Mouse (Mus musculus): Measurements from ENCODE around the gene Spata7. TPM values are rescaled to one million over a fixed set of nuclear protein-coding genes. Genes with fewer than 3 reads are reported as not detected.

Spata7 gene
- polyA plus RNA-seq, 1 experiment = 7.4 TPM

GRCm38 (mm10) chr12:98669086-98669485, 41.1 kb downstream of the Spata7 start:
- H3K4me3 ChIP-seq (ENCODE audit: insufficient read depth, low read length) = no peak overlapping the region
- H3K27ac ChIP-seq (ENCODE audit: insufficient read depth, low read depth, low read length) = no peak overlapping the region
- H3K4me1 ChIP-seq (ENCODE audit: control insufficient read depth, insufficient read depth, low read length) = no peaks in the 10 kb centered on the region
- no peak for TF ChIP-seq CTCF (IDR thresholded peaks at IDR 0.05; ENCODE audit: low read depth, low read length)
- no peak for TF ChIP-seq POLR2A (IDR thresholded peaks at IDR 0.05; ENCODE audit: borderline replicate concordance, low read depth, low read length)

GRCm38 (mm10) chr12:98669864-98670263, 41.9 kb downstream of the Spata7 start:
- H3K4me1 ChIP-seq (ENCODE audit: control insufficient read depth, insufficient read depth, low read length) = no peaks in the 10 kb centered on the region
- TF ChIP-seq POLR2A (IDR thresholded peaks at IDR 0.05; ENCODE audit: borderline replicate concordance, low read depth, low read length) (no peak), CTCF (IDR thresholded peaks at IDR 0.05; ENCODE audit: low read depth, low read length) (no peak)
- H3K27ac ChIP-seq (ENCODE audit: insufficient read depth, low read depth, low read length) = no peak overlapping the region
- H3K4me3 ChIP-seq (ENCODE audit: insufficient read depth, low read length) = no peak overlapping the region

- Histone ChIP-seq H3K4me1 (ENCODE audit: control insufficient read depth, insufficient read depth, low read length) (no peaks in the 10 kb centered on the region), H3K27ac (ENCODE audit: insufficient read depth, low read depth, low read length) (no peak overlapping the region), H3K4me3 (ENCODE audit: insufficient read depth, low read length) (no peak overlapping the region)
- TF ChIP-seq POLR2A (IDR thresholded peaks at IDR 0.05; ENCODE audit: borderline replicate concordance, low read depth, low read length) (no peak), CTCF (IDR thresholded peaks at IDR 0.05; ENCODE audit: low read depth, low read length) (no peak)
Observed at GRCm38 (mm10) chr12:98670429-98670828, 42.5 kb downstream of the Spata7 start.

- Histone ChIP-seq H3K4me1 (ENCODE audit: control insufficient read depth, insufficient read depth, low read length) (no peaks in the 10 kb centered on the region), H3K4me3 (ENCODE audit: insufficient read depth, low read length) (no peak overlapping the region), H3K27ac (ENCODE audit: insufficient read depth, low read depth, low read length) (no peak overlapping the region)
- no peak for TF ChIP-seq POLR2A (IDR thresholded peaks at IDR 0.05; ENCODE audit: borderline replicate concordance, low read depth, low read length)
- no peak for TF ChIP-seq CTCF (IDR thresholded peaks at IDR 0.05; ENCODE audit: low read depth, low read length)
Observed at GRCm38 (mm10) chr12:98673879-98674278, 45.9 kb downstream of the Spata7 start.

- TF ChIP-seq CTCF (IDR thresholded peaks at IDR 0.05; ENCODE audit: low read depth, low read length) = peak; percentile 55
- TF ChIP-seq POLR2A (IDR thresholded peaks at IDR 0.05; ENCODE audit: borderline replicate concordance, low read depth, low read length) = no peak
- Histone ChIP-seq H3K27ac (ENCODE audit: insufficient read depth, low read depth, low read length) (peak overlapping the region; percentile 67), H3K4me1 (ENCODE audit: control insufficient read depth, insufficient read depth, low read length) (no peaks in the 10 kb centered on the region), H3K4me3 (ENCODE audit: insufficient read depth, low read length) (peak overlapping the region; percentile 61)
Observed at GRCm38 (mm10) chr12:98674627-98675143, 46.7 kb downstream of the Spata7 start.

GRCm38 (mm10) chr12:98676861-98677260, 48.9 kb downstream of the Spata7 start:
- TF ChIP-seq POLR2A (IDR thresholded peaks at IDR 0.05; ENCODE audit: borderline replicate concordance, low read depth, low read length) = no peak
- TF ChIP-seq CTCF (IDR thresholded peaks at IDR 0.05; ENCODE audit: low read depth, low read length) = no peak
- H3K4me3 ChIP-seq (ENCODE audit: insufficient read depth, low read length) = no peak overlapping the region
- H3K4me1 ChIP-seq (ENCODE audit: control insufficient read depth, insufficient read depth, low read length) = no peaks in the 10 kb centered on the region
- no peak overlapping the region for H3K27ac ChIP-seq (ENCODE audit: insufficient read depth, low read depth, low read length)

- Histone ChIP-seq H3K4me3 (ENCODE audit: insufficient read depth, low read length) (no peak overlapping the region), H3K4me1 (ENCODE audit: control insufficient read depth, insufficient read depth, low read length) (no peaks in the 10 kb centered on the region), H3K27ac (ENCODE audit: insufficient read depth, low read depth, low read length) (no peak overlapping the region)
- no peak for TF ChIP-seq POLR2A (IDR thresholded peaks at IDR 0.05; ENCODE audit: borderline replicate concordance, low read depth, low read length)
- no peak for TF ChIP-seq CTCF (IDR thresholded peaks at IDR 0.05; ENCODE audit: low read depth, low read length)
Observed at GRCm38 (mm10) chr12:98677336-98677735, 49.4 kb downstream of the Spata7 start.

- Histone ChIP-seq H3K27ac (ENCODE audit: insufficient read depth, low read depth, low read length) (no peak overlapping the region), H3K4me3 (ENCODE audit: insufficient read depth, low read length) (no peak overlapping the region), H3K4me1 (ENCODE audit: control insufficient read depth, insufficient read depth, low read length) (no peaks in the 10 kb centered on the region)
- TF ChIP-seq POLR2A (IDR thresholded peaks at IDR 0.05; ENCODE audit: borderline replicate concordance, low read depth, low read length) (no peak), CTCF (IDR thresholded peaks at IDR 0.05; ENCODE audit: low read depth, low read length) (no peak)
Observed at GRCm38 (mm10) chr12:98679906-98680305, 51.9 kb downstream of the Spata7 start.

- Histone ChIP-seq H3K27ac (ENCODE audit: insufficient read depth, low read depth, low read length) (no peak overlapping the region), H3K4me3 (ENCODE audit: insufficient read depth, low read length) (no peak overlapping the region), H3K4me1 (ENCODE audit: control insufficient read depth, insufficient read depth, low read length) (no peaks in the 10 kb centered on the region)
- TF ChIP-seq POLR2A (IDR thresholded peaks at IDR 0.05; ENCODE audit: borderline replicate concordance, low read depth, low read length) (no peak), CTCF (IDR thresholded peaks at IDR 0.05; ENCODE audit: low read depth, low read length) (no peak)
Observed at GRCm38 (mm10) chr12:98682196-98682595, 54.2 kb downstream of the Spata7 start.

- Histone ChIP-seq H3K4me1 (ENCODE audit: control insufficient read depth, insufficient read depth, low read length) (no peaks in the 10 kb centered on the region), H3K4me3 (ENCODE audit: insufficient read depth, low read length) (no peak overlapping the region), H3K27ac (ENCODE audit: insufficient read depth, low read depth, low read length) (no peak overlapping the region)
- TF ChIP-seq CTCF (IDR thresholded peaks at IDR 0.05; ENCODE audit: low read depth, low read length) (no peak), POLR2A (IDR thresholded peaks at IDR 0.05; ENCODE audit: borderline replicate concordance, low read depth, low read length) (no peak)
Observed at GRCm38 (mm10) chr12:98683171-98683570, 55.2 kb downstream of the Spata7 start.

- H3K4me1 ChIP-seq (ENCODE audit: control insufficient read depth, insufficient read depth, low read length) = no peaks in the 10 kb centered on the region
- TF ChIP-seq CTCF (IDR thresholded peaks at IDR 0.05; ENCODE audit: low read depth, low read length) = no peak
- no peak for TF ChIP-seq POLR2A (IDR thresholded peaks at IDR 0.05; ENCODE audit: borderline replicate concordance, low read depth, low read length)
- no peak overlapping the region for H3K27ac ChIP-seq (ENCODE audit: insufficient read depth, low read depth, low read length)
- no peak overlapping the region for H3K4me3 ChIP-seq (ENCODE audit: insufficient read depth, low read length)
Observed at GRCm38 (mm10) chr12:98683574-98683973, 55.6 kb downstream of the Spata7 start.
